In genomic region chr16:10993032-10993744, GRCm38 (mm10) we compare ENCODE assay signal across 8 mouse cellular contexts.
DNase-seq lines count a peak whose midpoint lies in the region; ATAC-seq and TF ChIP-seq lines count a peak whose summit lies in the region.

No protein-coding gene starts in this region.

- no peak overlapping the region for H3K27ac ChIP-seq in ES-Bruce4 (ENCODE audit: insufficient read depth, low read length)
- H3K27ac ChIP-seq in forebrain, embryonic 12.5 days: peak overlapping the region; percentile 70
- peak overlapping the region; percentile 94 for H3K27ac ChIP-seq in heart, postnatal 0 days (ENCODE audit: low read depth)
- H3K27ac ChIP-seq in liver, postnatal 0 days (ENCODE audit: low read depth): peak overlapping the region; percentile 97
- peak overlapping the region; percentile 38; the same call in 1 of the 2 replicates for H3K27ac ChIP-seq in neural tube, embryonic 13.5 days (replicated peaks)

- no peak for TF ChIP-seq POLR2A in ES-Bruce4 (IDR thresholded peaks at IDR 0.05; ENCODE audit: insufficient read depth, low read length)

- no peaks in the 10 kb centered on the region for H3K9me3 ChIP-seq in ES-Bruce4 (replicated peaks; ENCODE audit: control insufficient read depth, insufficient read depth, low read length, poor library complexity, severe bottlenecking)
- 0 out of 2 replicates have a peak, but pooled peaks cover 8% of the 10 kb centered on the region for H3K9me3 ChIP-seq in forebrain, embryonic 12.5 days
- no peaks in the 10 kb centered on the region for H3K9me3 ChIP-seq in heart, postnatal 0 days (replicated peaks; ENCODE audit: control insufficient read depth, low read length)
- no peaks in the 10 kb centered on the region for H3K9me3 ChIP-seq in liver, postnatal 0 days (ENCODE audit: low read length)
- peaks cover 7% of the 10 kb centered on the region; the same call in 1 of the 2 replicates for H3K9me3 ChIP-seq in neural tube, embryonic 13.5 days

- DNase-seq in c-Kit-positive CD71-positive TER-119-positive erythroid progenitor cells, embryonic 14.5 days (ENCODE audit: low spot score): peak; percentile 87
- DNase-seq in heart, postnatal 0 days (ENCODE audit: low spot score): peak; percentile 98
- peak; percentile 97 to 98 for DNase-seq in kidney, postnatal 36 days
- peak; percentile 96 for DNase-seq in liver, postnatal 0 days
- DNase-seq in telencephalon, adult 2 months (ENCODE audit: low read depth, low spot score): peak; percentile 74

- H3K4me1 ChIP-seq in ES-Bruce4 (ENCODE audit: control insufficient read depth, insufficient read depth, low read length): no peaks in the 10 kb centered on the region
- H3K4me1 ChIP-seq in forebrain, embryonic 12.5 days: peaks cover 11% of the 10 kb centered on the region
- peaks cover 9% of the 10 kb centered on the region; the same call in 1 of the 2 replicates for H3K4me1 ChIP-seq in heart, postnatal 0 days (ENCODE audit: control insufficient read depth, insufficient read depth)
- peaks cover 22% of the 10 kb centered on the region for H3K4me1 ChIP-seq in liver, postnatal 0 days (ENCODE audit: insufficient read depth)
- H3K4me1 ChIP-seq in neural tube, embryonic 13.5 days (replicated peaks): peaks cover 7% of the 10 kb centered on the region

- no peak for TF ChIP-seq CTCF in ES-Bruce4 (IDR thresholded peaks at IDR 0.05; ENCODE audit: low read depth, low read length)
- no peak for TF ChIP-seq CTCF in heart, postnatal 0 days (IDR thresholded peaks at IDR 0.05; ENCODE audit: low read depth)
- TF ChIP-seq CTCF in liver, postnatal 0 days (IDR thresholded peaks at IDR 0.05; ENCODE audit: low read depth): no peak

- 7% methylated on average over 35 of the region's 35 CpGs for WGBS in forebrain, embryonic 12.5 days
- 10% methylated on average over 34 of the region's 35 CpGs for WGBS in heart, postnatal 0 days
- 8% methylated on average over 34 of the region's 35 CpGs for WGBS in liver, postnatal 0 days (ENCODE audit: insufficient replicate concordance)
- 8% methylated on average over 35 of the region's 35 CpGs for WGBS in neural tube, embryonic 13.5 days

- peak overlapping the region; percentile 65 for H3K4me2 ChIP-seq in forebrain, embryonic 12.5 days
- H3K4me2 ChIP-seq in heart, postnatal 0 days (ENCODE audit: low read depth, low read length): peak overlapping the region; percentile 91
- H3K4me2 ChIP-seq in liver, postnatal 0 days (ENCODE audit: low read depth, low read length): peak overlapping the region; percentile 85
- H3K4me2 ChIP-seq in neural tube, embryonic 13.5 days: peak overlapping the region; percentile 63

- ATAC-seq in forebrain, embryonic 12.5 days (ENCODE audit: low FRiP score): peak; percentile 95
- ATAC-seq in heart, postnatal 0 days (ENCODE audit: insufficient read depth, low read depth): peak; percentile 97
- peak; percentile 91 for ATAC-seq in liver, postnatal 0 days
- peak; percentile 95 for ATAC-seq in neural tube, embryonic 13.5 days (ENCODE audit: low read depth)

- no peaks in the 10 kb centered on the region for H3K36me3 ChIP-seq in ES-Bruce4 (ENCODE audit: control insufficient read depth, insufficient read depth, low read length, poor library complexity, severe bottlenecking)
- H3K36me3 ChIP-seq in forebrain, embryonic 12.5 days (replicated peaks): peaks cover 6% of the 10 kb centered on the region; the same call in 1 of the 2 replicates
- 0 out of 2 replicates have a peak, but pooled peaks cover 6% of the 10 kb centered on the region for H3K36me3 ChIP-seq in heart, postnatal 0 days (replicated peaks; ENCODE audit: control insufficient read depth, insufficient read depth, low read length)
- H3K36me3 ChIP-seq in liver, postnatal 0 days (replicated peaks; ENCODE audit: insufficient read depth, low read length): peaks cover 6% of the 10 kb centered on the region; the same call in 1 of the 2 replicates
- 0 out of 2 replicates have a peak, but pooled peaks cover 3% of the 10 kb centered on the region for H3K36me3 ChIP-seq in neural tube, embryonic 13.5 days

- H3K9ac ChIP-seq in ES-Bruce4 (ENCODE audit: low read depth, poor library complexity, severe bottlenecking): peak overlapping the region; percentile 77
- H3K9ac ChIP-seq in forebrain, embryonic 12.5 days: peak overlapping the region; percentile 61
- peak overlapping the region; percentile 90 for H3K9ac ChIP-seq in heart, postnatal 0 days (replicated peaks; ENCODE audit: low read depth, low read length)
- peak overlapping the region; percentile 97 for H3K9ac ChIP-seq in liver, postnatal 0 days (replicated peaks)
- H3K9ac ChIP-seq in neural tube, embryonic 13.5 days: peak overlapping the region; percentile 75

- TF ChIP-seq EP300 in ES-Bruce4 (IDR thresholded peaks at IDR 0.05; ENCODE audit: insufficient read depth, low read depth, low read length): no peak
- no peak for TF ChIP-seq EP300 in heart, postnatal 0 days (IDR thresholded peaks at IDR 0.05; ENCODE audit: low read depth)
- TF ChIP-seq EP300 in liver, postnatal 0 days (IDR thresholded peaks at IDR 0.05; ENCODE audit: low read depth): peak; percentile 42; the same call in 1 of the 2 replicates

- peak overlapping the region; percentile 92 for H3K4me3 ChIP-seq in ES-Bruce4 (ENCODE audit: low read depth, low read length)
- peak overlapping the region; percentile 55 for H3K4me3 ChIP-seq in forebrain, embryonic 12.5 days (replicated peaks)
- peak overlapping the region; percentile 91 for H3K4me3 ChIP-seq in heart, postnatal 0 days (ENCODE audit: low read depth, low read length)
- H3K4me3 ChIP-seq in liver, postnatal 0 days (ENCODE audit: low read depth, low read length): peak overlapping the region; percentile 83
- H3K4me3 ChIP-seq in neural tube, embryonic 13.5 days: peak overlapping the region; percentile 48

- no peaks in the 10 kb centered on the region for H3K27me3 ChIP-seq in ES-Bruce4 (ENCODE audit: control insufficient read depth, insufficient read depth, low read length, poor library complexity, severe bottlenecking)
- H3K27me3 ChIP-seq in forebrain, embryonic 12.5 days: 0 out of 2 replicates have a peak, but pooled peaks cover 7% of the 10 kb centered on the region
- H3K27me3 ChIP-seq in heart, postnatal 0 days (ENCODE audit: control insufficient read depth, insufficient read depth, low read length): no peaks in the 10 kb centered on the region
- no peaks in the 10 kb centered on the region for H3K27me3 ChIP-seq in liver, postnatal 0 days (ENCODE audit: insufficient read depth, low read length)
- H3K27me3 ChIP-seq in neural tube, embryonic 13.5 days: no peaks in the 10 kb centered on the region
